Mouse (Mus musculus): ENCODE results near the gene Csrp1. TPM values are rescaled to one million over a fixed set of nuclear protein-coding genes. Genes with fewer than 3 reads are reported as not detected.

Gene Csrp1
- total and polyA plus RNA-seq, 3 experiments: 44.4 to 73.0 TPM; not detected in 1

DNA sequence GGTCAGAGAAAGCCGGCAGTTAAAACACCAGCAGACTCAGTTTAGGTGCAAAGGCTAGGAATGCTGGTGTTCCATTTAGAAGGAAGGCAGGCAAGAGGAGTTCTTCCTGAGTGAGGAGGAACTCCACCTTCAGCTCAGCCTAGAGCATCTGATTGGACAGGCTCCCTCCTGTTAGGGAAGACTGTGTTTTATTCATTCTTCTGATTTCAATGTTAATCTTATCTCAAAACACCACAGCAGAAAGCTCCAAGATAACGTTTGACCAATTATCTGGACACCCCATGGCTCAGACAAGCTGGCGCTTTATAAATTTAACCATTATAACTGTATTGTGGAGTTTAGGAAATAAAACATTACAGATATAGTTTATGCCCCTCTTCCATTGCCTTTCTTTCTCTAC, 18.5 kb upstream of the Csrp1 start:
- Histone ChIP-seq H3K36me3 (ENCODE audit: control insufficient read depth in 1 of 2, insufficient read depth in 2 of 2, low read length in 2 of 2) (peaks cover 0 to 6% of the 10 kb centered on the region in 2 experiments; a peak in 2 of 4 replicates), H3K4me3 (ENCODE audit: control insufficient read depth in 1 of 2, insufficient read depth in 1 of 2, low read depth in 2 of 2, low read length in 2 of 2) (no peak overlapping the region), H3K9me3 (replicated peaks; ENCODE audit: insufficient read depth, low read length) (no peaks in the 10 kb centered on the region), H3K79me2 (ENCODE audit: control insufficient read depth, insufficient read depth, low read length, poor library complexity) (no peaks in the 10 kb centered on the region), H3K27ac (ENCODE audit: control insufficient read depth, low read depth, low read length) (peak overlapping the region; percentile 33; the same call in 1 of the 2 replicates), H3K27me3 (ENCODE audit: control insufficient read depth in 1 of 2, insufficient read depth in 2 of 2, low read length in 2 of 2) (no peaks in the 10 kb centered on the region), H3K4me1 (ENCODE audit: control insufficient read depth in 1 of 2, insufficient read depth in 2 of 2, low read length in 2 of 2) (peaks cover 8 to 11% of the 10 kb centered on the region in 2 experiments), H3K9ac (ENCODE audit: control insufficient read depth, low read depth, low read length, poor library complexity, severe bottlenecking) (0 out of 2 replicates have a peak overlapping the region, but pooled peaks have one; percentile 12)
- DNase-seq (ENCODE audit: low read depth, low spot score): peak; percentile 43
- no peak for TF ChIP-seq RAD21 (IDR thresholded peaks at IDR 0.05; ENCODE audit: low read depth, low read length)
- peak; percentile 58 to 73; a peak in 3 of 4 replicates for TF ChIP-seq EP300 (IDR thresholded peaks at IDR 0.05; ENCODE audit: low read depth in 1 of 2, low read length in 2 of 2)
- peak; percentile 89 for TF ChIP-seq GATA1 (IDR thresholded peaks at IDR 0.05; ENCODE audit: low read depth, low read length)
- no peak for TF ChIP-seq POLR2AphosphoS2 (IDR thresholded peaks at IDR 0.05; ENCODE audit: low read length)
- TF ChIP-seq SIN3A (IDR thresholded peaks at IDR 0.05; ENCODE audit: low read length): no peak
- 0 out of 2 replicates have a peak, but pooled peaks have one; percentile 20 for TF ChIP-seq ETS1 (IDR thresholded peaks at IDR 0.05; ENCODE audit: low read depth, low read length)
- TF ChIP-seq TCF12 (IDR thresholded peaks at IDR 0.05; ENCODE audit: low read depth, low read length): peak; percentile 78
- TF ChIP-seq MXI1 (IDR thresholded peaks at IDR 0.05; ENCODE audit: low read depth, low read length): no peak; the same call in 1 of the 2 replicates
- TF ChIP-seq MYC (IDR thresholded peaks at IDR 0.05; ENCODE audit: low read depth, low read length): no peak
- no peak for TF ChIP-seq MAX (IDR thresholded peaks at IDR 0.05; ENCODE audit: low read length)

DNA sequence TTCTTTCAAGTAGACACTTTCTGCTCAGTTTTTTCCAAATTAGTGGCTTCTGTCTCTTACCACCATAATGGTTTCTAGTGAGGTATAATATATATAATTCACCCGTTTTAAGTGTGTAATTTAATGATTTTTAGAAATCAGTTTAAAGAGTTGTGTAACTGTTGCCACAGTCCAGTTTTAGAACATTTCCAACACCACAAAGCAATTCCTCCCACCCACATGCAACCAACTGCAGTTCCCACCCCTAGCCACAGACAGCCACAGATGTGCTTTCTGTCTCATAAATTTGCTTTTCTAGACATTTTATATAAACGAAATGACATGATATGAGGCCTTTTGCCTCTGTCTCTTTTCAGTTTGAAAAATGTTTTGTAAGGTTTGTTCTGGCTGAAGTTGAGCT, 17.1 kb upstream of the Csrp1 start:
- Histone ChIP-seq H3K4me3 (ENCODE audit: control insufficient read depth in 1 of 2, insufficient read depth in 1 of 2, low read depth in 2 of 2, low read length in 2 of 2) (no peak overlapping the region), H3K4me1 (ENCODE audit: control insufficient read depth in 1 of 2, insufficient read depth in 2 of 2, low read length in 2 of 2) (peaks cover 8 to 11% of the 10 kb centered on the region in 2 experiments), H3K27me3 (ENCODE audit: control insufficient read depth in 1 of 2, insufficient read depth in 2 of 2, low read length in 2 of 2) (no peaks in the 10 kb centered on the region), H3K9me3 (replicated peaks; ENCODE audit: insufficient read depth, low read length) (no peaks in the 10 kb centered on the region), H3K36me3 (ENCODE audit: control insufficient read depth in 1 of 2, insufficient read depth in 2 of 2, low read length in 2 of 2) (peaks cover 0 to 6% of the 10 kb centered on the region in 2 experiments; a peak in 2 of 4 replicates), H3K9ac (ENCODE audit: control insufficient read depth, low read depth, low read length, poor library complexity, severe bottlenecking) (no peak overlapping the region), H3K27ac (ENCODE audit: control insufficient read depth, low read depth, low read length) (no peak overlapping the region), H3K79me2 (ENCODE audit: control insufficient read depth, insufficient read depth, low read length, poor library complexity) (no peaks in the 10 kb centered on the region)
- TF ChIP-seq ZKSCAN1 (IDR thresholded peaks at IDR 0.05; ENCODE audit: low read depth, low read length) (no peak), KAT2A (conservative IDR thresholded peaks at IDR 0.05; ENCODE audit: low read depth, low read length) (no peak), POLR2AphosphoS2 (IDR thresholded peaks at IDR 0.05; ENCODE audit: low read length) (no peak), MAX (IDR thresholded peaks at IDR 0.05; ENCODE audit: low read length) (no peak), SIN3A (IDR thresholded peaks at IDR 0.05; ENCODE audit: low read length) (no peak), ELF1 (IDR thresholded peaks at IDR 0.05; ENCODE audit: low read depth, low read length) (no peak)
- DNase-seq (ENCODE audit: low read depth, low spot score): no peak

DNA sequence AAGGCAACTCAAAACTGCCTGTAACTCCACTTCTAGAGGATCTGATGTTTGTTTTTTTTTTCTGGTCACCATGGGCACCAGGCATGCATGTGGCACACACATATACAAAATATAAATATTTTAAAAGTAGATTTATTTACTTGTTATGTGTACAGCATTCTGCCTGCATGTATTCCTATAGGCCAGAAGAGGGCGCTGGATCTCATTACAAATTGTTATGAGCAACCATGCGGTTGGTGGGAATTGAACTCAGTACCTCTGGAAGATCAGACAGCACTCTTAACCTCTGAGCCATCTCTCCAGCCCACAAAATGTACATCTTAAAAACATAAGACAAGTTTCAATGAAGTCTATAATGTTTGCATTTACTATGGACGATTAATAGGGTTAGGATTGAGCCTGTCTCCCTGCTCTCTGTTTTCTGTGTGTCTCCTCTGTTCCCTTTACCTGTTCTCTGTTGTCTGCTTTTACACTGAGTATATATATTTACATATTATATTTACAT, 15.5 kb upstream of the Csrp1 start:
- H3K4me1 ChIP-seq (ENCODE audit: control insufficient read depth in 1 of 2, insufficient read depth in 2 of 2, low read length in 2 of 2): peaks cover 8 to 14% of the 10 kb centered on the region in 2 experiments
- H3K4me3 ChIP-seq (ENCODE audit: control insufficient read depth in 1 of 2, insufficient read depth in 1 of 2, low read depth in 2 of 2, low read length in 2 of 2): no peak overlapping the region

More for the DNA sequence above, 15.5 kb upstream of the Csrp1 start:
- peak; percentile 62 for DNase-seq (ENCODE audit: low read depth, low spot score)
- Histone ChIP-seq H3K9ac (ENCODE audit: control insufficient read depth, low read depth, low read length, poor library complexity, severe bottlenecking) (no peak overlapping the region), H3K36me3 (ENCODE audit: control insufficient read depth in 1 of 2, insufficient read depth in 2 of 2, low read length in 2 of 2) (peaks cover 0 to 6% of the 10 kb centered on the region in 2 experiments; a peak in 2 of 4 replicates), H3K79me2 (ENCODE audit: control insufficient read depth, insufficient read depth, low read length, poor library complexity) (no peaks in the 10 kb centered on the region), H3K27ac (ENCODE audit: control insufficient read depth, low read depth, low read length) (no peak overlapping the region), H3K27me3 (ENCODE audit: control insufficient read depth in 1 of 2, insufficient read depth in 2 of 2, low read length in 2 of 2) (no peaks in the 10 kb centered on the region), H3K9me3 (replicated peaks; ENCODE audit: insufficient read depth, low read length) (no peaks in the 10 kb centered on the region)
- TF ChIP-seq CTCF (IDR thresholded peaks at IDR 0.05 in 2 of 3, conservative IDR thresholded peaks at IDR 0.05 in 1 of 3; ENCODE audit: control insufficient read depth in 1 of 3, insufficient read depth in 1 of 3, low read depth in 2 of 3, low read length in 3 of 3, poor library complexity in 1 of 3, severe bottlenecking in 1 of 3): peak in 2 of 3 experiments; percentile 42 to 46; a peak in 4 of 6 replicates
- peak; percentile 13 for TF ChIP-seq RAD21 (IDR thresholded peaks at IDR 0.05; ENCODE audit: low read depth, low read length)
- no peak for TF ChIP-seq MXI1 (IDR thresholded peaks at IDR 0.05; ENCODE audit: low read depth, low read length)
- TF ChIP-seq BHLHE40 (IDR thresholded peaks at IDR 0.05; ENCODE audit: borderline replicate concordance, low read depth, low read length): no peak
- TF ChIP-seq NELFE (IDR thresholded peaks at IDR 0.05; ENCODE audit: low read depth, low read length): no peak
- peak; percentile 94 for TF ChIP-seq TBP (IDR thresholded peaks at IDR 0.05; ENCODE audit: low read depth, low read length)

Data from MEL (cell line).